Mouse (Mus musculus) MEL (cell line): ENCODE data around the gene Mybpc2. TPM values are rescaled to one million over a fixed set of nuclear protein-coding genes. Genes with fewer than 3 reads are reported as not detected.

Source experiments
- DNase-seq: peaks from one replicate; pipeline ENCODE4 v3.0.0; 2011; ENCODE audit warnings: low read depth, low spot score
- H3K27ac ChIP-seq: 2 replicates; pipeline ENCODE4 v1.5.1; 2012; ENCODE audit warnings: low read depth, mild to moderate bottlenecking, control low read depth, low read length, moderate library complexity; ENCODE audit not compliant: control insufficient read depth
- H3K27me3 ChIP-seq, 2 experiments: fragments of 150-350 bp in 1 of 2; sonication (generic) in 1 of 2; 2 replicates each; pipeline ENCODE4 v1.6.1; 2012; ENCODE audit warnings: low read length in 2 of 2, mild to moderate bottlenecking in 2 of 2, improper control_type of control experiment in 1 of 2, moderate library complexity in 1 of 2; ENCODE audit not compliant: insufficient read depth in 2 of 2, control insufficient read depth in 1 of 2
- H3K36me3 ChIP-seq, 2 experiments: 2 replicates each; pipeline ENCODE4 v1.6.1; 2012 to 2014; ENCODE audit warnings: low read length in 2 of 2, improper control_type of control experiment in 1 of 2, inconsistent platforms in 1 of 2, mild to moderate bottlenecking in 1 of 2; ENCODE audit not compliant: insufficient read depth in 2 of 2, control insufficient read depth in 1 of 2
- H3K4me1 ChIP-seq, 2 experiments: fragments of 150-350 bp in 1 of 2; sonication (generic) in 1 of 2; 2 replicates each; pipeline ENCODE4 v1.6.1; 2012; ENCODE audit warnings: low read length in 2 of 2, improper control_type of control experiment in 1 of 2, mild to moderate bottlenecking in 1 of 2; ENCODE audit not compliant: insufficient read depth in 2 of 2, control insufficient read depth in 1 of 2
- H3K4me3 ChIP-seq, 2 experiments: fragments of 150-350 bp in 1 of 2; sonication (generic) in 1 of 2; 2 replicates each; pipeline ENCODE4 v1.5.1; 2012; ENCODE audit warnings: low read depth in 2 of 2, low read length in 2 of 2, mild to moderate bottlenecking in 2 of 2, moderate library complexity in 2 of 2, control low read depth in 1 of 2, improper control_type of control experiment in 1 of 2; ENCODE audit not compliant: control insufficient read depth in 1 of 2, insufficient read depth in 1 of 2
- H3K79me2 ChIP-seq: 2 replicates; pipeline ENCODE4 v1.6.1; 2012; ENCODE audit warnings: mild to moderate bottlenecking, low read length, moderate library complexity; ENCODE audit not compliant: control insufficient read depth, poor library complexity, insufficient read depth
- H3K9ac ChIP-seq: 2 replicates; pipeline ENCODE4 v1.6.1; 2012; ENCODE audit warnings: low read depth, mild to moderate bottlenecking, control low read depth, low read length, moderate library complexity; ENCODE audit not compliant: control insufficient read depth, poor library complexity, severe bottlenecking
- H3K9me3 ChIP-seq: fragments of 150-350 bp; sonication (generic); replicated peaks from 2 replicates; pipeline ENCODE4 v1.6.1; 2012; ENCODE audit warnings: mild to moderate bottlenecking, low read length, improper control_type of control experiment, moderate library complexity; ENCODE audit not compliant: insufficient read depth
- BHLHE40 ChIP-seq: IDR thresholded peaks from 2 replicates; pipeline ENCODE4 v1.6.1; 2012; ENCODE audit warnings: low read depth, mild to moderate bottlenecking, inconsistent platforms, low read length, improper control_type of control experiment, borderline replicate concordance
- CHD2 ChIP-seq: IDR thresholded peaks from 2 replicates; pipeline ENCODE4 v1.6.1; 2011; ENCODE audit warnings: low read length, improper control_type of control experiment
- ETS1 ChIP-seq: IDR thresholded peaks from 2 replicates; pipeline ENCODE4 v1.6.1; 2012; ENCODE audit warnings: low read depth, mild to moderate bottlenecking, inconsistent platforms, low read length, improper control_type of control experiment, moderate library complexity
- GATA1 ChIP-seq: IDR thresholded peaks from 2 replicates; pipeline ENCODE4 v1.6.1; 2011; ENCODE audit warnings: low read depth, low read length, improper control_type of control experiment
- HCFC1 ChIP-seq: IDR thresholded peaks from 2 replicates; pipeline ENCODE4 v1.6.1; 2012; ENCODE audit warnings: low read depth, mild to moderate bottlenecking, inconsistent platforms, low read length, improper control_type of control experiment, moderate library complexity
- KAT2A ChIP-seq: conservative IDR thresholded peaks from 2 replicates; pipeline ENCODE4 v1.6.1; 2012; ENCODE audit warnings: low read depth, low read length, improper control_type of control experiment, inconsistent platforms
- MAFK ChIP-seq: IDR thresholded peaks from 2 replicates; pipeline ENCODE4 v1.6.1; 2011; ENCODE audit warnings: low read depth, mild to moderate bottlenecking, low read length, improper control_type of control experiment, borderline replicate concordance
- MAX ChIP-seq: IDR thresholded peaks from 2 replicates; pipeline ENCODE4 v1.6.1; 2011; ENCODE audit warnings: low read length, improper control_type of control experiment
- MEF2A ChIP-seq: IDR thresholded peaks from 2 replicates; pipeline ENCODE4 v1.6.1; 2014; ENCODE audit warnings: low read depth, mild to moderate bottlenecking, inconsistent platforms, low read length, improper control_type of control experiment; ENCODE audit not compliant: poor library complexity, insufficient replicate concordance, severe bottlenecking; ENCODE audit errors: extremely low read depth
- MYB ChIP-seq: IDR thresholded peaks from 2 replicates; pipeline ENCODE4 v1.6.1; 2011; ENCODE audit warnings: mild to moderate bottlenecking, low read depth, low read length, improper control_type of control experiment
- NRF1 ChIP-seq: IDR thresholded peaks from 2 replicates; pipeline ENCODE4 v1.6.1; 2014; ENCODE audit warnings: low read depth, mild to moderate bottlenecking, inconsistent platforms, low read length, improper control_type of control experiment, moderate library complexity; ENCODE audit not compliant: poor library complexity, insufficient read depth, severe bottlenecking
- POLR2A ChIP-seq, 2 experiments: IDR thresholded peaks; 2 replicates each; pipeline ENCODE4 v1.6.1; 2011 to 2012; ENCODE audit warnings: low read length in 2 of 2, mild to moderate bottlenecking in 2 of 2, control low read depth in 1 of 2, improper control_type of control experiment in 1 of 2, low read depth in 1 of 2, moderate library complexity in 1 of 2; ENCODE audit not compliant: control insufficient read depth in 1 of 2, insufficient read depth in 1 of 2, poor library complexity in 1 of 2
- RAD21 ChIP-seq: IDR thresholded peaks from 2 replicates; pipeline ENCODE4 v1.6.1; 2011; ENCODE audit warnings: mild to moderate bottlenecking, low read depth, low read length, improper control_type of control experiment
- RCOR1 ChIP-seq: IDR thresholded peaks from 2 replicates; pipeline ENCODE4 v1.6.1; 2012; ENCODE audit warnings: low read depth, mild to moderate bottlenecking, inconsistent platforms, low read length, improper control_type of control experiment
- SMC3 ChIP-seq: IDR thresholded peaks from 2 replicates; pipeline ENCODE4 v1.6.1; 2011; ENCODE audit warnings: low read depth, low read length, improper control_type of control experiment
- TAL1 ChIP-seq: IDR thresholded peaks from 2 replicates; pipeline ENCODE4 v1.6.1; 2012; ENCODE audit warnings: mild to moderate bottlenecking, inconsistent platforms, low read length, moderate library complexity, mixed read lengths
- TBP ChIP-seq: IDR thresholded peaks from 2 replicates; pipeline ENCODE4 v1.8.0; 2011; ENCODE audit warnings: low read depth, low read length, improper control_type of control experiment
- TCF12 ChIP-seq: IDR thresholded peaks from 2 replicates; pipeline ENCODE4 v1.6.1; 2014; ENCODE audit warnings: low read depth, mild to moderate bottlenecking, inconsistent platforms, low read length, improper control_type of control experiment, moderate library complexity
- UBTF ChIP-seq: IDR thresholded peaks from 2 replicates; pipeline ENCODE4 v1.6.1; 2012; ENCODE audit warnings: low read depth, mild to moderate bottlenecking, inconsistent platforms, low read length, improper control_type of control experiment, moderate library complexity, borderline replicate concordance; ENCODE audit not compliant: insufficient read depth
- USF2 ChIP-seq, 2 experiments: IDR thresholded peaks; 2 replicates each; pipeline ENCODE4 v1.6.1; 2011 to 2012; ENCODE audit warnings: improper control_type of control experiment in 2 of 2, low read length in 2 of 2, borderline replicate concordance in 1 of 2, inconsistent platforms in 1 of 2, low read depth in 1 of 2, mild to moderate bottlenecking in 1 of 2; ENCODE audit not compliant: insufficient read depth in 1 of 2
- ZC3H11A ChIP-seq: IDR thresholded peaks from 2 replicates; pipeline ENCODE4 v1.6.1; 2012; ENCODE audit warnings: low read depth, mild to moderate bottlenecking, inconsistent platforms, low read length, improper control_type of control experiment
- ZMIZ1 ChIP-seq: IDR thresholded peaks from 2 replicates; pipeline ENCODE4 v1.6.1; 2012; ENCODE audit warnings: low read depth, mild to moderate bottlenecking, inconsistent platforms, low read length, improper control_type of control experiment, moderate library complexity
- ZNF384 ChIP-seq: IDR thresholded peaks from 2 replicates; pipeline ENCODE4 v1.6.1; 2012; ENCODE audit warnings: low read depth, mild to moderate bottlenecking, inconsistent platforms, low read length, improper control_type of control experiment
- polyA plus RNA-seq, 2 experiments: library from polyadenylated mRNA; stranded (reverse) in 1 of 2; unstranded in 1 of 2; fragments of >175 nt in 1 of 2; fragments of >200 nt in 1 of 2; gene quantifications; 2 replicates each; pipeline versions ENCODE4 v1.2.1 to v1.2.4; 2012; ENCODE audit warnings: low replicate concordance in 2 of 2, low read depth in 1 of 2; ENCODE audit not compliant: insufficient read length in 2 of 2, insufficient read depth in 1 of 2, missing spikeins in 1 of 2
- total RNA-seq: library from RNA; depleted of rRNA; stranded (reverse); fragments of 300-350 nt; gene quantifications from 2 replicates; pipeline ENCODE4 v1.2.3, GENCODE M21; 2012

Mybpc2 gene
- total and polyA plus RNA-seq, 3 experiments = not detected

DNA sequence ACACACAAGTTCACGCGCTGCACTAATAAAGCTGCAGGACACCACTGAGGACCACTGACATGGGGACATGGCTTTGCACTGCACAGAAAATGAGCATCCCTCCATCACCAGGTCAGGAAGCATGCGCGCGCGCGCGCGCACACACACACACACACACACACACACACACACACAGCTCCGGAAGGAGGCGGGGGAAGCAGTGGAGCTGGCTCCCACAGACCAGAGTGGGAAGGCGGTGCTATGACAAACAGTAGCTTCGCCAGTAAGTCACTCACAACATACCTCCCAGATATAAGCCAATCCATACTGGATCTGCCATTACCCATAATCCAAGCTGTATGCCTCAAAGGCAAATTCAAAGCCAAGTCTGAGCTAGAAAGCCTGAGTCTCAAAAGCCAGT, 22.6 kb upstream of the Mybpc2 start:
- Histone ChIP-seq H3K36me3 (no peaks in the 10 kb centered on the region; a peak in 2 of 4 replicates), H3K4me3 (no peak overlapping the region), H3K79me2 (peaks cover 25% of the 10 kb centered on the region), H3K9ac (peak overlapping the region; percentile 94), H3K27ac (no peak overlapping the region), H3K9me3 (no peaks in the 10 kb centered on the region), H3K4me1 (peaks cover 0 to 11% of the 10 kb centered on the region in 2 experiments; a peak in 3 of 4 replicates), H3K27me3 (no peaks in the 10 kb centered on the region)
- TF ChIP-seq TAL1 = no peak
- no peak for TF ChIP-seq RAD21
- no peak for DNase-seq

DNA sequence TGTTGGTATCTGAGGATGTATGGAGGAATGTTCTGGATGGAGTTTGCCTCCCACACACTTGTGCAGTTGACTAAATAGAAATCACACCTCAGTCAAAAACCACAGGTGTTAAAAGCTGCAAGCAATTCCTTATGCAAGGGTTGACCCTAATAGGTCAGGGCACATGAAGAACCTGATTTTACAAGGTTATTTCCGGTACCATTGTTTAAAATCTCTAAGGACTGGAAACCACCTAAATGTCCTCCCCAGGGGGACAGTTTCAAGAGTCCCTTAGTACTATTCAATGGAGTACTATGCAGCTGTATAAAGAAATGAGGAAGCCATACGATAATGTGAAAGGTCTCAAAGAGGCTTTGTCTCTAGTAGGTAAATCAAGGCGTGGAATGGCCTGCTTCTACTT, 21.8 kb upstream of the Mybpc2 start:
- no peak overlapping the region for H3K4me3 ChIP-seq
- H3K36me3 ChIP-seq = no peaks in the 10 kb centered on the region; a peak in 2 of 4 replicates
- no peaks in the 10 kb centered on the region for H3K27me3 ChIP-seq
- no peak for TF ChIP-seq MEF2A
- TF ChIP-seq GATA1 = no peak
- TF ChIP-seq HCFC1 = no peak
- no peak for TF ChIP-seq NRF1
- no peak for TF ChIP-seq ZC3H11A
- no peak for TF ChIP-seq MAX
- H3K79me2 ChIP-seq = peaks cover 25% of the 10 kb centered on the region
- no peak for DNase-seq
- H3K27ac ChIP-seq = no peak overlapping the region
- H3K4me1 ChIP-seq = peaks cover 0 to 11% of the 10 kb centered on the region in 2 experiments; a peak in 3 of 4 replicates
- H3K9ac ChIP-seq = no peak overlapping the region
- no peaks in the 10 kb centered on the region for H3K9me3 ChIP-seq

DNA sequence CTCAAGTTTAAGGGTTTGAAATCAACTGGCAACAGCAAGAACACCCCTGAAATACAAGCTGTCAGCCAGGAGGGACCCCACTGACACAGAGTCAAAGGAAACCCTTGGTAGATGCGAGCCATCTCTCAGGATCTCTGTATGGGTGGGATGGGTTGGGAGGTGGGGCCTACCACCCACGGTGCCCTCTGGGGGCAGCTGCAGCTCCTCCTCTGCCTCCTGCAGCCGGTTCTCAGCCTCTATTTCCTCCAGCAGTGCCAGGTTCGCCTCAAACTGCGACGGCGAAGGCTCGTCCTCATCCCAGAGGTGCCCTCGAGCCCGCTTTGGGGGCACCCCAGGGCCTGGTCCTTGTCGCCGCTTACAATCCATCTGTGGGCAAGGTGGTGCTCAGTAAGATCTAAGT, 18.6 kb upstream of the Mybpc2 start:
- Histone ChIP-seq H3K4me3 (no peak overlapping the region), H3K36me3 (no peaks in the 10 kb centered on the region; a peak in 2 of 4 replicates), H3K9ac (no peak overlapping the region), H3K27me3 (no peaks in the 10 kb centered on the region), H3K79me2 (peaks cover 20% of the 10 kb centered on the region), H3K4me1 (peaks cover 0 to 10% of the 10 kb centered on the region in 2 experiments; a peak in 3 of 4 replicates), H3K9me3 (no peaks in the 10 kb centered on the region), H3K27ac (no peak overlapping the region)
- TF ChIP-seq BHLHE40 (no peak), MYB (no peak), MAFK (no peak), SMC3 (no peak), KAT2A (no peak), TCF12 (no peak), POLR2A (IDR thresholded peaks at IDR 0.05; ENCODE audit: control insufficient read depth in 1 of 2, insufficient read depth in 1 of 2, low read depth in 1 of 2, low read length in 2 of 2, poor library complexity in 1 of 2) (no peak), CHD2 (no peak), USF2 (IDR thresholded peaks at IDR 0.05; ENCODE audit: borderline replicate concordance in 1 of 2, insufficient read depth in 1 of 2, low read depth in 1 of 2, low read length in 2 of 2) (no peak), TBP (no peak), UBTF (no peak), ZMIZ1 (no peak), ZNF384 (no peak), MAX (no peak), RCOR1 (no peak), NRF1 (no peak), MEF2A (no peak), ETS1 (no peak)
- no peak for DNase-seq
